Mouse (Mus musculus): ENCODE measurements around the gene 4930544D05Rik.

The 4930544D05Rik gene

GRCm38 (mm10) chr11:70605024-70605566 lies 10.6 kb upstream of the 4930544D05Rik start:
- DNase-seq, result peak; percentile 59 to 76

- DNase-seq, result no peak
Measured at GRCm38 (mm10) chr11:70606717-70607116, 8.9 kb upstream of the 4930544D05Rik start.

GRCm38 (mm10) chr11:70607611-70608010 lies 8.0 kb upstream of the 4930544D05Rik start:
- no peak for DNase-seq

- peak in 1 of 2 experiments; percentile 36 for DNase-seq
Measured at GRCm38 (mm10) chr11:70608381-70609066, 7.1 kb upstream of the 4930544D05Rik start.

- DNase-seq, result no peak
Measured at GRCm38 (mm10) chr11:70610752-70611151, 4.9 kb upstream of the 4930544D05Rik start.

- DNase-seq, result no peak
Measured at GRCm38 (mm10) chr11:70612505-70612904, 3.1 kb upstream of the 4930544D05Rik start.

- DNase-seq, result peak; percentile 67 to 77
Measured at GRCm38 (mm10) chr11:70615074-70615473, 574 bp upstream of the 4930544D05Rik start.

- DNase-seq, result no peak
Measured at GRCm38 (mm10) chr11:70619101-70619500, 3.5 kb downstream of the 4930544D05Rik start, which contains the start of gene Chrne. Gene Chrne (minus strand): TSS chr11:70619216.

GRCm38 (mm10) chr11:70621972-70622814 lies 6.5 kb downstream of the 4930544D05Rik start:
- no peak for DNase-seq

- DNase-seq, result no peak
Measured at GRCm38 (mm10) chr11:70623053-70623742, 7.5 kb downstream of the 4930544D05Rik start.

- peak in 1 of 2 experiments; percentile 63 for DNase-seq
Measured at GRCm38 (mm10) chr11:70625473-70625872, 9.8 kb downstream of the 4930544D05Rik start.

GRCm38 (mm10) chr11:70626877-70627276 lies 11.2 kb downstream of the 4930544D05Rik start:
- no peak for DNase-seq

- DNase-seq, result no peak
Measured at GRCm38 (mm10) chr11:70628431-70628830, 12.8 kb downstream of the 4930544D05Rik start.

GRCm38 (mm10) chr11:70629557-70629956 lies 13.9 kb downstream of the 4930544D05Rik start:
- DNase-seq, result no peak

GRCm38 (mm10) chr11:70630129-70630528 lies 14.5 kb downstream of the 4930544D05Rik start:
- no peak for DNase-seq

- no peak for DNase-seq
Measured at GRCm38 (mm10) chr11:70635601-70636000, 20.0 kb downstream of the 4930544D05Rik start.

- DNase-seq, result no peak
Measured at GRCm38 (mm10) chr11:70637764-70638163, 22.1 kb downstream of the 4930544D05Rik start.

- no peak for DNase-seq
Measured at GRCm38 (mm10) chr11:70638293-70638692, 22.6 kb downstream of the 4930544D05Rik start.

GRCm38 (mm10) chr11:70638714-70639278 lies 23.1 kb downstream of the 4930544D05Rik start, which contains the start of gene Gp1ba:
Gene Gp1ba (plus strand): TSS chr11:70639122.
- DNase-seq, result no peak

GRCm38 (mm10) chr11:70639976-70640375 lies 24.3 kb downstream of the 4930544D05Rik start:
- no peak for DNase-seq

- DNase-seq, result no peak
Measured at GRCm38 (mm10) chr11:70641241-70641640, 25.6 kb downstream of the 4930544D05Rik start.

GRCm38 (mm10) chr11:70643051-70643450 lies 27.4 kb downstream of the 4930544D05Rik start:
- DNase-seq, result no peak
